Mouse (Mus musculus) limb, embryonic 15.5 days (tissue): Measurements from ENCODE around the gene Gm45785. TPM values are rescaled to one million over a fixed set of nuclear protein-coding genes. Genes with fewer than 3 reads are reported as not detected.
"Not testable (repeated sequence)": the region's sequence is repeated elsewhere in the genome, so short reads cannot be mapped to it uniquely, and the experiment has no call there.

ENCODE experiments used
- ATAC-seq: fragments of 200-750 bp; cut with Nextera tagmentation; 2 replicates; pipeline ENCODE4 v1.8.0; 2017; ENCODE audit warnings: low read depth, moderate TSS enrichment; ENCODE audit not compliant: insufficient number of reproducible peaks, low FRiP score, low TSS enrichment
- H3K27ac ChIP-seq: fragments of 300-500 bp; sonication (generic); 2 replicates; pipeline ENCODE4 v1.5.1; 2015; ENCODE audit warnings: moderate library complexity, mild to moderate bottlenecking, inconsistent platforms
- H3K27me3 ChIP-seq: fragments of 300-500 bp; sonication (generic); 2 replicates; pipeline ENCODE4 v1.6.1; 2015; ENCODE audit warnings: inconsistent platforms
- H3K36me3 ChIP-seq: fragments of 300-500 bp; sonication (generic); 2 replicates; pipeline ENCODE4 v1.6.1; 2015; ENCODE audit warnings: inconsistent platforms
- H3K4me1 ChIP-seq: fragments of 300-500 bp; sonication (generic); 2 replicates; pipeline ENCODE4 v1.6.1; 2015; ENCODE audit warnings: inconsistent platforms
- H3K4me2 ChIP-seq: fragments of 300-500 bp; sonication (generic); 2 replicates; pipeline ENCODE4 v1.6.1; 2015; ENCODE audit warnings: mild to moderate bottlenecking, inconsistent platforms
- H3K4me3 ChIP-seq: fragments of 300-500 bp; sonication (generic); 2 replicates; pipeline ENCODE4 v1.5.1; 2015; ENCODE audit warnings: mild to moderate bottlenecking, inconsistent platforms
- H3K9ac ChIP-seq: fragments of 300-500 bp; sonication (generic); 2 replicates; pipeline ENCODE4 v1.6.1; 2015; ENCODE audit warnings: inconsistent platforms
- H3K9me3 ChIP-seq: fragments of 300-500 bp; sonication (generic); 2 replicates; pipeline ENCODE4 v1.6.1; 2016; ENCODE audit warnings: inconsistent platforms
- WGBS: fragments of 180-500 bp; shearing (Covaris S2); methylation state at CpG from one replicate; pipeline ENCODE4 v1.1.7; 2015; 5-methylcytosine and 5-hydroxymethylcytosine counted together
- polyA plus RNA-seq: library from polyadenylated mRNA; unstranded; fragments of >200 nt; fragmentation: Nextera tagmentation; extraction: Ambion mirVana; gene quantifications from 2 replicates; pipeline ENCODE4 v1.2.1, GENCODE M21; 2015

The Gm45785 gene
- not detected in 2 replicates for polyA plus RNA-seq

GRCm38 (mm10) chr7:140855860-140856784, at the start of gene Gm45785:
TSS of gene Gm45785 (minus strand) at chr7:140856331.
- no peaks in the 10 kb centered on the region for H3K9me3 ChIP-seq
- peaks cover 31% of the 10 kb centered on the region for H3K4me1 ChIP-seq
- peaks cover 60% of the 10 kb centered on the region for H3K36me3 ChIP-seq
- no peaks in the 10 kb centered on the region for H3K27me3 ChIP-seq
- H3K9ac ChIP-seq: peak within 1 kb of the TSS; percentile 91
- peak; percentile 63 for ATAC-seq
- under 1% methylated on average over 51 of the region's 51 CpGs for WGBS
- peak within 1 kb of the TSS; percentile 98 for H3K4me2 ChIP-seq
- peak within 1 kb of the TSS; percentile 80 for H3K4me3 ChIP-seq
- peak within 1 kb of the TSS; percentile 93 for H3K27ac ChIP-seq

GRCm38 (mm10) chr7:140905642-140906081, 49.5 kb upstream of the Gm45785 start:
- ATAC-seq: no peak
- Histone ChIP-seq H3K4me1 (peaks cover 17% of the 10 kb centered on the region), H3K9ac (no peak overlapping the region), H3K4me3 (no peak overlapping the region), H3K27ac (no peak overlapping the region), H3K36me3 (no peaks in the 10 kb centered on the region), H3K27me3 (no peaks in the 10 kb centered on the region), H3K9me3 (no peaks in the 10 kb centered on the region), H3K4me2 (no peak overlapping the region)
- WGBS: 70% methylated on average over 2 of the region's 2 CpGs

GRCm38 (mm10) chr7:140903212-140903611, 47.1 kb upstream of the Gm45785 start:
- no peak overlapping the region for H3K4me2 ChIP-seq
- H3K4me1 ChIP-seq: peaks cover 9% of the 10 kb centered on the region; the same call in 1 of the 2 replicates
- H3K9me3 ChIP-seq: no peaks in the 10 kb centered on the region
- H3K36me3 ChIP-seq: peaks cover 18% of the 10 kb centered on the region
- WGBS: 19% methylated on average over 13 of the region's 13 CpGs
- no peak for ATAC-seq
- no peak overlapping the region for H3K27ac ChIP-seq
- H3K27me3 ChIP-seq: no peaks in the 10 kb centered on the region
- no peak overlapping the region for H3K9ac ChIP-seq
- H3K4me3 ChIP-seq: no peak overlapping the region

GRCm38 (mm10) chr7:140902036-140902875, 46.1 kb upstream of the Gm45785 start:
- Histone ChIP-seq H3K9ac (0 out of 2 replicates have a peak overlapping the region, but pooled peaks have one; percentile 4), H3K4me1 (0 out of 2 replicates have a peak, but pooled peaks cover 7% of the 10 kb centered on the region), H3K27ac (no peak overlapping the region), H3K27me3 (no peaks in the 10 kb centered on the region), H3K9me3 (no peaks in the 10 kb centered on the region), H3K36me3 (peaks cover 27% of the 10 kb centered on the region), H3K4me3 (no peak overlapping the region), H3K4me2 (no peak overlapping the region)
- no peak for ATAC-seq
- 58% methylated on average over 15 of the region's 15 CpGs for WGBS

- Histone ChIP-seq H3K4me3 (no peak within 1 kb of the TSS), H3K4me1 (0 out of 2 replicates have a peak, but pooled peaks cover 7% of the 10 kb centered on the region), H3K27ac (peak within 1 kb of the TSS; percentile 8; the same call in 1 of the 2 replicates), H3K36me3 (peaks cover 40% of the 10 kb centered on the region), H3K27me3 (no peaks in the 10 kb centered on the region), H3K9me3 (no peaks in the 10 kb centered on the region), H3K4me2 (no peak within 1 kb of the TSS), H3K9ac (no peak within 1 kb of the TSS)
- no peak for ATAC-seq
- WGBS: 68% methylated on average over 10 of the region's 10 CpGs
Observed at GRCm38 (mm10) chr7:140900220-140900619, 44.1 kb upstream of the Gm45785 start, which contains the start of gene Cox8b. TSS of gene Cox8b (minus strand) at chr7:140900446.

GRCm38 (mm10) chr7:140899121-140899520, 43.0 kb upstream of the Gm45785 start:
- Histone ChIP-seq H3K9ac (no peak overlapping the region), H3K36me3 (peaks cover 49% of the 10 kb centered on the region), H3K27me3 (no peaks in the 10 kb centered on the region), H3K4me3 (no peak overlapping the region), H3K4me2 (no peak overlapping the region), H3K4me1 (0 out of 2 replicates have a peak, but pooled peaks cover 7% of the 10 kb centered on the region), H3K27ac (no peak overlapping the region), H3K9me3 (no peaks in the 10 kb centered on the region)
- WGBS: 83% methylated on average over 3 of the region's 3 CpGs
- ATAC-seq: no peak

- Histone ChIP-seq H3K4me1 (0 out of 2 replicates have a peak, but pooled peaks cover 1% of the 10 kb centered on the region), H3K27ac (no peak overlapping the region), H3K27me3 (no peaks in the 10 kb centered on the region), H3K9ac (no peak overlapping the region), H3K4me2 (no peak overlapping the region), H3K4me3 (no peak overlapping the region), H3K9me3 (no peaks in the 10 kb centered on the region), H3K36me3 (peaks cover 61% of the 10 kb centered on the region)
- ATAC-seq: no peak
- 79% methylated on average over 7 of the region's 7 CpGs for WGBS
Observed at GRCm38 (mm10) chr7:140897863-140898262, 41.7 kb upstream of the Gm45785 start.

GRCm38 (mm10) chr7:140894611-140895010, 38.5 kb upstream of the Gm45785 start:
- no peak overlapping the region for H3K4me2 ChIP-seq
- H3K27ac ChIP-seq: no peak overlapping the region
- no peaks in the 10 kb centered on the region for H3K9me3 ChIP-seq
- no peak overlapping the region for H3K9ac ChIP-seq
- H3K36me3 ChIP-seq: peaks cover 77% of the 10 kb centered on the region
- no peaks in the 10 kb centered on the region for H3K4me1 ChIP-seq
- no peak for ATAC-seq
- no peak overlapping the region for H3K4me3 ChIP-seq
- WGBS: 90% methylated on average over 3 of the region's 3 CpGs
- no peaks in the 10 kb centered on the region for H3K27me3 ChIP-seq

- no peaks in the 10 kb centered on the region for H3K4me1 ChIP-seq
- no peak overlapping the region for H3K4me2 ChIP-seq
- H3K4me3 ChIP-seq: no peak overlapping the region
- no peaks in the 10 kb centered on the region for H3K27me3 ChIP-seq
- H3K9ac ChIP-seq: no peak overlapping the region
- WGBS: 89% methylated on average over 7 of the region's 7 CpGs
- no peaks in the 10 kb centered on the region for H3K9me3 ChIP-seq
- ATAC-seq: no peak
- H3K36me3 ChIP-seq: peaks cover 77% of the 10 kb centered on the region
- H3K27ac ChIP-seq: no peak overlapping the region
Observed at GRCm38 (mm10) chr7:140894031-140894430, 37.9 kb upstream of the Gm45785 start.

GRCm38 (mm10) chr7:140890636-140891035, 34.5 kb upstream of the Gm45785 start:
- 96% methylated on average over 16 of the region's 16 CpGs for WGBS
- ATAC-seq, H3K4me3 ChIP-seq, H3K4me1 ChIP-seq, H3K4me2 ChIP-seq, H3K9me3 ChIP-seq, H3K9ac ChIP-seq, H3K27ac ChIP-seq, H3K27me3 ChIP-seq: not testable (repeated sequence)
- H3K36me3 ChIP-seq: peaks cover 78% of the 10 kb centered on the region

- no peaks in the 10 kb centered on the region for H3K27me3 ChIP-seq
- H3K9me3 ChIP-seq: no peaks in the 10 kb centered on the region
- 0 out of 2 replicates have a peak, but pooled peaks have one; percentile 33 for ATAC-seq
- H3K27ac ChIP-seq: peak overlapping the region; percentile 92
- H3K4me3 ChIP-seq: peak overlapping the region; percentile 86
- H3K36me3 ChIP-seq: peaks cover 30% of the 10 kb centered on the region
- H3K9ac ChIP-seq: peak overlapping the region; percentile 82
- H3K4me1 ChIP-seq: peaks cover 15% of the 10 kb centered on the region
- WGBS: 0% methylated on average over 12 of the region's 12 CpGs
- peak overlapping the region; percentile 74 for H3K4me2 ChIP-seq
Observed at GRCm38 (mm10) chr7:140882469-140882803, 26.3 kb upstream of the Gm45785 start.
